Mouse (Mus musculus) neural tube, embryonic 14.5 days (tissue): Measurements from ENCODE around the gene March10. TPM values are rescaled to one million over a fixed set of nuclear protein-coding genes. Genes with fewer than 3 reads are reported as not detected.

Experiments used
- ATAC-seq: fragments of 200-750 bp; cut with Nextera tagmentation; 2 replicates; pipeline ENCODE4 v1.8.0; 2017; ENCODE audit warnings: low read depth, mild to moderate bottlenecking, moderate TSS enrichment, moderate library complexity
- H3K27ac ChIP-seq: fragments of 300-500 bp; sonication (generic); 2 replicates; pipeline ENCODE4 v1.5.1; 2014; ENCODE audit warnings: low read depth, mild to moderate bottlenecking, control low read depth, low read length, moderate library complexity, mixed read lengths
- H3K27me3 ChIP-seq: fragments of 300-500 bp; sonication (generic); 2 replicates; pipeline ENCODE4 v1.6.1; 2014; ENCODE audit warnings: low read length; ENCODE audit not compliant: control insufficient read depth, insufficient read depth
- H3K36me3 ChIP-seq: fragments of 300-500 bp; sonication (generic); 2 replicates; pipeline ENCODE4 v1.6.1; 2014; ENCODE audit warnings: low read length, mixed read lengths; ENCODE audit not compliant: control insufficient read depth, insufficient read depth
- H3K4me1 ChIP-seq: fragments of 300-500 bp; sonication (generic); 2 replicates; pipeline ENCODE4 v1.6.1; 2014; ENCODE audit warnings: low read length; ENCODE audit not compliant: control insufficient read depth, insufficient read depth
- H3K4me2 ChIP-seq: fragments of 300-500 bp; sonication (generic); 2 replicates; pipeline ENCODE4 v1.6.1; 2014; ENCODE audit warnings: mild to moderate bottlenecking, low read depth, low read length, control low read depth
- H3K4me3 ChIP-seq: fragments of 300-500 bp; sonication (generic); 2 replicates; pipeline ENCODE4 v1.5.1; 2014; ENCODE audit warnings: low read depth, low read length, control low read depth, mixed read lengths
- H3K9ac ChIP-seq: fragments of 300-500 bp; sonication (generic); replicated peaks from 2 replicates; pipeline ENCODE4 v1.6.1; 2014; ENCODE audit warnings: low read depth, mild to moderate bottlenecking, control low read depth, low read length, mixed read lengths
- H3K9me3 ChIP-seq: fragments of 300-500 bp; sonication (generic); 2 replicates; pipeline ENCODE4 v1.6.1; 2016; ENCODE audit warnings: low read length; ENCODE audit not compliant: control insufficient read depth
- WGBS: fragments of 180-500 bp; shearing (Covaris S2); extraction: QIAGEN DNeasy Blood & Tissue Kit; methylation state at CpG from one replicate; pipeline ENCODE4 v1.1.7; 2014; 5-methylcytosine and 5-hydroxymethylcytosine counted together
- polyA plus RNA-seq: library from polyadenylated mRNA; unstranded; fragments of >200 nt; fragmentation: Nextera tagmentation; extraction: Ambion mirVana; gene quantifications from 2 replicates; pipeline ENCODE4 v1.2.1, GENCODE M21; 2014

March10 gene
- polyA plus RNA-seq, 1 experiment from 2014 or later: 0.29 TPM

- WGBS: 82% methylated on average over 6 of the region's 6 CpGs
- Histone ChIP-seq H3K9me3 (no peaks in the 10 kb centered on the region), H3K36me3 (no peaks in the 10 kb centered on the region), H3K4me2 (no peak overlapping the region), H3K9ac (no peak overlapping the region), H3K27ac (no peak overlapping the region), H3K4me1 (no peaks in the 10 kb centered on the region), H3K27me3 (no peaks in the 10 kb centered on the region), H3K4me3 (no peak overlapping the region)
- ATAC-seq: no peak
Observed at GRCm38 (mm10) chr11:105444929-105445328, 11.6 kb downstream of the March10 start.

- no peaks in the 10 kb centered on the region for H3K27me3 ChIP-seq
- no peak overlapping the region for H3K27ac ChIP-seq
- H3K4me1 ChIP-seq: no peaks in the 10 kb centered on the region
- no peaks in the 10 kb centered on the region for H3K36me3 ChIP-seq
- no peak overlapping the region for H3K4me2 ChIP-seq
- H3K9me3 ChIP-seq: no peaks in the 10 kb centered on the region
- no peak overlapping the region for H3K9ac ChIP-seq
- 70% methylated on average over 3 of the region's 5 CpGs for WGBS
- ATAC-seq: no peak
- no peak overlapping the region for H3K4me3 ChIP-seq
Observed at GRCm38 (mm10) chr11:105443505-105443904, 13.0 kb downstream of the March10 start.

GRCm38 (mm10) chr11:105439796-105440195 lies 16.7 kb downstream of the March10 start:
- 82% methylated on average over 7 of the region's 7 CpGs for WGBS
- Histone ChIP-seq H3K27ac (no peak overlapping the region), H3K9me3 (no peaks in the 10 kb centered on the region), H3K4me2 (no peak overlapping the region), H3K36me3 (no peaks in the 10 kb centered on the region), H3K4me3 (no peak overlapping the region), H3K9ac (no peak overlapping the region), H3K4me1 (no peaks in the 10 kb centered on the region), H3K27me3 (no peaks in the 10 kb centered on the region)
- ATAC-seq: no peak

GRCm38 (mm10) chr11:105438907-105439306 lies 17.6 kb downstream of the March10 start:
- Histone ChIP-seq H3K4me2 (no peak overlapping the region), H3K9me3 (no peaks in the 10 kb centered on the region), H3K27me3 (no peaks in the 10 kb centered on the region), H3K27ac (no peak overlapping the region), H3K9ac (no peak overlapping the region), H3K4me3 (no peak overlapping the region), H3K4me1 (no peaks in the 10 kb centered on the region), H3K36me3 (no peaks in the 10 kb centered on the region)
- no peak for ATAC-seq
- 79% methylated on average over 7 of the region's 7 CpGs for WGBS

- WGBS: 84% methylated on average over 5 of the region's 5 CpGs
- no peaks in the 10 kb centered on the region for H3K36me3 ChIP-seq
- H3K27me3 ChIP-seq: no peaks in the 10 kb centered on the region
- no peak for ATAC-seq
- H3K9ac ChIP-seq: no peak overlapping the region
- H3K27ac ChIP-seq: no peak overlapping the region
- H3K9me3 ChIP-seq: no peaks in the 10 kb centered on the region
- no peaks in the 10 kb centered on the region for H3K4me1 ChIP-seq
- H3K4me2 ChIP-seq: no peak overlapping the region
- H3K4me3 ChIP-seq: no peak overlapping the region
Observed at GRCm38 (mm10) chr11:105426441-105426840, 30.1 kb downstream of the March10 start.

- H3K9me3 ChIP-seq: no peaks in the 10 kb centered on the region
- H3K27me3 ChIP-seq: no peaks in the 10 kb centered on the region
- H3K36me3 ChIP-seq: no peaks in the 10 kb centered on the region
- WGBS: 91% methylated on average over 4 of the region's 4 CpGs
- ATAC-seq: no peak
- H3K4me1 ChIP-seq: no peaks in the 10 kb centered on the region
- H3K9ac ChIP-seq: no peak overlapping the region
- no peak overlapping the region for H3K4me3 ChIP-seq
- no peak overlapping the region for H3K4me2 ChIP-seq
- no peak overlapping the region for H3K27ac ChIP-seq
Observed at GRCm38 (mm10) chr11:105424643-105425042, 31.9 kb downstream of the March10 start.

- Histone ChIP-seq H3K9ac (no peak overlapping the region), H3K4me2 (no peak overlapping the region), H3K36me3 (no peaks in the 10 kb centered on the region), H3K27me3 (no peaks in the 10 kb centered on the region), H3K9me3 (no peaks in the 10 kb centered on the region), H3K4me1 (no peaks in the 10 kb centered on the region), H3K4me3 (no peak overlapping the region), H3K27ac (no peak overlapping the region)
- 79% methylated on average over 7 of the region's 7 CpGs for WGBS
- no peak for ATAC-seq
Observed at GRCm38 (mm10) chr11:105420671-105421450, 35.7 kb downstream of the March10 start.

- Histone ChIP-seq H3K9ac (no peak overlapping the region), H3K9me3 (no peaks in the 10 kb centered on the region), H3K36me3 (no peaks in the 10 kb centered on the region), H3K27me3 (no peaks in the 10 kb centered on the region), H3K27ac (no peak overlapping the region), H3K4me2 (no peak overlapping the region), H3K4me1 (no peaks in the 10 kb centered on the region), H3K4me3 (no peak overlapping the region)
- ATAC-seq: no peak
- 92% methylated on average over 7 of the region's 7 CpGs for WGBS
Observed at GRCm38 (mm10) chr11:105419946-105420345, 36.6 kb downstream of the March10 start.

GRCm38 (mm10) chr11:105414009-105414408 lies 42.5 kb downstream of the March10 start:
- Histone ChIP-seq H3K4me2 (no peak overlapping the region), H3K36me3 (no peaks in the 10 kb centered on the region), H3K27me3 (no peaks in the 10 kb centered on the region), H3K4me1 (no peaks in the 10 kb centered on the region), H3K9me3 (no peaks in the 10 kb centered on the region), H3K9ac (no peak overlapping the region), H3K27ac (no peak overlapping the region), H3K4me3 (no peak overlapping the region)
- ATAC-seq: no peak
- WGBS: 94% methylated on average over 1 of the region's 1 CpGs
